Mouse (Mus musculus) left cerebral cortex, postnatal 4 days (tissue): ENCODE data around the gene Spata21. TPM values are rescaled to one million over a fixed set of nuclear protein-coding genes. Genes with fewer than 3 reads are reported as not detected.

ENCODE experiments used
- DNase-seq: peaks from one replicate; pipeline ENCODE4 v3.0.0-alpha.2; 2022
- intact Hi-C: fragments of 180-260 bp; cut with DNase I; formaldehyde crosslinking; loops from one replicate; pipeline ENCODE4 v1.15.1; 2025
- total RNA-seq, 2 experiments: library from RNA; stranded (reverse); gene quantifications; 2 replicates each; pipeline ENCODE4 v1.2.3; 2021

The Spata21 gene
- under 1 TPM in 1 of 2 experiments, not detected in 1; 0.40 TPM for total RNA-seq

DNA sequence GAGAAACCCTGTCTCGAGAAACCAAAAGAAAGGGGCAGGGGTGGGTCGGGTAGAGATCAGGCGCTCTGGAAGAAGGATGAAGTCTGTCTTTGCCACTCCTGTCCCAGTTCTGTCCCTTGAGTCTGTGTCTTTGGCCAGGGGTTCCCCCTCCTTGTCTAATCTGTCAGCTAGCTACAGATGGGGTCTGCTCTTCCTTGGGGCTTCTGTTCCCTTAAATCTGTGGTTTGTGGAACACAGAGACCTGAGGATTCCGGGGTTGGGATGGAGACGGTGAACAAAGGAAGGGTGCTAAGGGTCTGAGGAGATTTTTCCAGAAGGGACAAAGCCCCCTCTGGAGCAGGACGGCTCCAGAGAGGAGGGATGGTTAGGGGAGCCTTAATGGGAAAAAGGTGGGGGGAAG, at the start of gene Spata21:
Gene Spata21, plus strand, starts transcription at position 301 of the 400 bp plus-strand sequence.
- intact Hi-C loops = no loop called here
- DNase-seq = no peak

GRCm38 (mm10) chr4:141041117-141041516, 47.0 kb upstream of the Spata21 start:
- DNase-seq = no peak
- intact Hi-C loops = no loop called here

- DNase-seq = peak; percentile 77
- intact Hi-C loops = no loop called here
Measured at GRCm38 (mm10) chr4:141044816-141045215, 43.3 kb upstream of the Spata21 start.

DNA sequence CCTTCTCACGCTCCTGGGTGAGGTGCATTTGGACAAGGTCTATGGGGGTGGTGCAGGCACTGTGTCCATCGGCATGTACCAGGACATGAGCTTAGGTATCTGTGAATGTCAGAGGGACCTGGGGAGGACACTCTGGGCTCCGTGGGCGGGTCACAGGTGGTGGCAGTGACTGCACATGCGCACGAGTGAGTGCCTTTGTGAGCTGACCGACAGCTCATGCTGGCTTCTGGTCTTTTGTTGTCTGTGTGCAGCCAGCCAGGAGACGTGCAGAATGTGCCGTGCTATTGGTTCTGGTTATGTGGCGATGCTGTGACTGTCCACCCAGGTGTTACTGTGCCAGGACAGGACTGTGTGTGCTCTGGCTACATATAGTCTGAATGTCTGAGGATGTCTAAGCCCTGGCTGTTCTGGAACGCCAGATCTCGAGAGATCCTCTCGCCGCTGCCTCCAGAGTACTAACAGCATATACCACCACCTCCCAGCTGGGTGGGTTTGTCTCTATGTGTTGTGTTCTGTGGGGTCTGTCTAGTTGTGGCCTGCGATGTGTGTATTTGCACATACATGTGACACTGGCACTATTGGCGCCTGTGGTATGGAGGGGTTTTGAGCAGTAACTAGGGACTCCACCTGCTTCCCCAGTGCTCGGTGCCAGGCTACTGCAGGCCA, 39.2 kb upstream of the Spata21 start:
- DNase-seq = no peak
- intact Hi-C loops = no loop called here

DNA sequence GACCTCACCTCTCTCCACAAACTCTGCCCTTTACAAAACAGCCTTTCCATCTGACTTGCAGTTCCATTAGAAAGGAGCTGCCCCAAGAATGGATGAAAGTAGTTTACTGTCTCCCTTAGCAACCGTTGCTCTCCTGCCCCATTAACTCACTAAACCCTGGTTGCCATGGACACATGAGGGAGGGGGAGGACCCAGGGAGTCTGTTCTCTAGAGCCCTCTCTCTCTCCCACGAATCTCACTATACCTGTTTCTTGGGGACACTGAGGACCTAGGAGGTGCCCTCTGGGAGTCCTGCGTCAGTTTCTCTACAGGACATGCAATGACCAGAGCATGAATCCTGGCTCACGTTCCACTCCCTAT, 38.7 kb upstream of the Spata21 start:
- intact Hi-C loops = no loop called here
- DNase-seq = peak; percentile 49

- intact Hi-C loops = no loop called here
- no peak for DNase-seq
Measured at GRCm38 (mm10) chr4:141052442-141052841, 35.7 kb upstream of the Spata21 start.

- DNase-seq = no peak
- intact Hi-C loops = no loop called here
Measured at GRCm38 (mm10) chr4:141053138-141053537, 35.0 kb upstream of the Spata21 start.

DNA sequence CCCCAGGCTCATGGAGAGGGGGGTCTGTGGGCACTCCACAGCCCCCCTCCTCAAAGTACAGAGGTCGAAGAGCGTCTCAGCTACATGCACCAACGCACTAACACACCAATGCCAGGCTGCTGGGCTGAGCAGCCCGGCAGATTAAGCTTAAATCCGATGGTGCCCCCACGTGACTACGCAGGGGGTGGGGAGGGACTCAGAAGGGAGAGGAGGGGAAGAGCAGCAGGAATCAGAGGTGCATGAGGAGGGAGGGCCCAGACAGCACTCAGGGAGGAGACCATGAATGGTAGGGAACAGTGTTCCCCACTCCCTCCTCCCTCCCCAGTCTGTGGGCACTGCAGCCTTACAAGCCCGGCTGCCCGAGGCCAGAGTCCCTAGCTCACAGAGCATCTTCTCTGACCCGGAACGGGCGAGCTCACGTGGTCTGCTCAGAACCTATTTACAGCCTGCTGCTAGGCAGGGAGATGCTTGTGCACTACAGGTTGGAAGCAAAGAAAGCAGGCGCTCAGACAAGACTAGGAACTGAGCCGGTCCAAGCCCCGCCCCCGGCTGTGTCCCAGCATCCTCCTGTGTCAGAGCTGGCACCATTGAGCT, 34.5 kb upstream of the Spata21 start:
- intact Hi-C loops = no loop called here
- DNase-seq = peak; percentile 64

- DNase-seq = no peak
- intact Hi-C loops = no loop called here
Measured at GRCm38 (mm10) chr4:141056970-141057369, 31.2 kb upstream of the Spata21 start.

DNA sequence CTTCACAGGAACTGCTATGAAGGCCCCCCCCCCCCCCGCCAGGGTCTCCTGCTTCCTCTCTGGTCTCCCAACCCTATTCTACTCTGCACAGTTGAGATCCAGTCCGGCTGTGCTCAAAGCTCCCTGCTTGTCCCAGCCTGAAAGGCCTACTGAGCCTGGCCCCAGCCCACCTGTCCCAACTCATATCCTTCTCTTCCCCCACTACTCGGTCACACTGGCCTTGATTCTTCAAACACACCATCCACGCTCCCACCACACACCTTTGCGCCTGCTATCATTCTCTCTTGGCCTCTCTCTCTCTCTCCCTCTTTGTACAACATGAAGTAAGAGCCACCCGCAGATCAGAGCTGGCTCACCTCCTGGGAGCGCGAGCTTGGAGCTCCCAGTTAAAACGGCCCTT, 29.3 kb upstream of the Spata21 start:
- intact Hi-C loops = no loop called here
- no peak for DNase-seq

GRCm38 (mm10) chr4:141059616-141060425, 28.3 kb upstream of the Spata21 start:
- no peak for DNase-seq
- intact Hi-C loops = no loop called here

DNA sequence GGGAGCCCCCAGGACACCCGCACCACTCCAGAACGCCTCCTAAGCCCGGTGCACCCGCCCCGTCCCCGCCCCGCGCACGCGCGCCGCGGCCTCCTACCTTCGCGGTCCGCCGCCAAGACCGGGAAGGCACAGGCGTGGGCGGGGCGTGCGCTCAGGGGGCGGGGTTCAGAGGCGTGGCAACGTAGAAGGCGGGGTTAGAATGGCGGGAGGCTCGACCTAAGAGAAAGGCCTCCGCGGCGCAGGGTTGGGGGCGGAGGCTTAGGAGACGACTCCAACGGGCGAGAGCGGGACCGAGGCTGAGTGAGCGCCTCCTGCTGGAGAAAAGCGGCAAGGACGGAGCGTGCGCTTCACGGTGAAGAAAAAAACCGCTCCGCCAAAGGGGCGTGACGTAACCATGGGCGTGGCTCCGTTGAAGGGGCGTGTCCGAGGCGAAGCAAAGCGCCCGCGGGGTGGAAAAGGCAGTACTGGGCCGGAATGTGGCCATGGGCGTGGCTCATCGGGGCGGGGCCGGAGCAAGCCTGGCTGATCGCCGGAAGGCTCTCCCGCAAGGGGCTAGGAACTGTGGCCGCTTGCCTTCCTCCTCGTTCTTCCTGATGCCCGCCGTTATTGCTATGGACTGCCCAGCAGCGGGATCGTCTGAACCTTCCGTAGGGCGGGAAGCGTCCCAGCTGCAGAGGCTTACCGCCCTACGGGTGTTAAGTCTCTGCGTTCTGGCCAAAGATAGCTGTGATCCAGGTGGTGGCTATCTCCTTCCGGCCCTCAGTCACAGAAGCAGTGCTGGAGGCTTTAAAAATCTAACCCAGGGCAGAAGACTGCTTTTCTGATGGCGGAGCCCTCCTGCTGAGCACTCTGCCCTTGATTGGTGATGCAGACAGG, 27.5 kb upstream of the Spata21 start, which contains the start of gene Crocc:
Gene Crocc, minus strand, starts transcription at position 125 of the 876 bp plus-strand sequence.
- DNase-seq = peak; percentile 100
- intact Hi-C loops = no loop called here

- DNase-seq = no peak
- intact Hi-C loops = no loop called here
Measured at GRCm38 (mm10) chr4:141064104-141064659, 24.0 kb upstream of the Spata21 start.

GRCm38 (mm10) chr4:141065123-141065522, 23.0 kb upstream of the Spata21 start:
- peak; percentile 87 for DNase-seq
- intact Hi-C loops = no loop called here

GRCm38 (mm10) chr4:141066709-141067515, 21.2 kb upstream of the Spata21 start:
- intact Hi-C loops = no loop called here
- DNase-seq = peak; percentile 71

- no peak for DNase-seq
- intact Hi-C loops = no loop called here
Measured at GRCm38 (mm10) chr4:141067516-141068046, 20.6 kb upstream of the Spata21 start.

DNA sequence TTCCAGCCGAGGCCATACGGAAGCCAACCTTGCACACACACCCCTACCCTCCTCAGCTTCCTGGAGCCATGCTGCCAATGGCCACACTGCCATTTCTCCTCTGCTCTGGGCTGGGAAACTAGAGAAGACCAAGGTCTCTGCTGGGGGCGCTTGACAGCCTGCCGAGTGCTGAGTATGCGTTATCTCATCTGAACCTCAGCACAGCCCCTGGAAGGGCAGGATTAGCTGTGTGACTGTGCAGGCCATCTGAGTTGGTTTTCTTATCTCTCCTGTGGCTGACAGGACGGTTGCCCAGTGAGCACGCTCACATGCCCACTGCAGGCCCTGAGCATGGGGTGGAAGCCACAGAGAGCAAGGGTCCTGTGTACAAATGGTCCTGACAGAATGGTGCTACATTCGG, 19.5 kb upstream of the Spata21 start:
- intact Hi-C loops = no loop called here
- no peak for DNase-seq

- DNase-seq = peak; percentile 58
- intact Hi-C loops = no loop called here
Measured at GRCm38 (mm10) chr4:141069731-141070130, 18.4 kb upstream of the Spata21 start.

GRCm38 (mm10) chr4:141072502-141072901, 15.6 kb upstream of the Spata21 start:
- no peak for DNase-seq
- intact Hi-C loops = no loop called here
